Mouse (Mus musculus): ENCODE data around the gene Gzmm. TPM values are rescaled to one million over a fixed set of nuclear protein-coding genes. Genes with fewer than 3 reads are reported as not detected.

Gene Gzmm
- polyA plus RNA-seq, 2 experiments from 2014 or later: 0.52 to 0.62 TPM

- no peak for ATAC-seq
Measured at GRCm38 (mm10) chr10:79729357-79729965, 40.6 kb downstream of the Gzmm start.

- ATAC-seq: no peak
Measured at GRCm38 (mm10) chr10:79732500-79732899, 43.7 kb downstream of the Gzmm start.

GRCm38 (mm10) chr10:79733847-79734246 is 45.0 kb downstream of the Gzmm start:
- no peak for ATAC-seq

GRCm38 (mm10) chr10:79735361-79735760 is 46.5 kb downstream of the Gzmm start:
- no peak for ATAC-seq

- no peak for ATAC-seq
Measured at GRCm38 (mm10) chr10:79736706-79737105, 47.9 kb downstream of the Gzmm start.

GRCm38 (mm10) chr10:79738259-79738658 is 49.4 kb downstream of the Gzmm start:
- no peak for ATAC-seq

- no peak for ATAC-seq
Measured at GRCm38 (mm10) chr10:79739234-79739633, 50.4 kb downstream of the Gzmm start.

- no peak for ATAC-seq
Measured at GRCm38 (mm10) chr10:79740863-79741262, 52.0 kb downstream of the Gzmm start.

GRCm38 (mm10) chr10:79743161-79743560 is 54.3 kb downstream of the Gzmm start:
- ATAC-seq: no peak

GRCm38 (mm10) chr10:79743650-79744365 is 55.0 kb downstream of the Gzmm start:
- no peak for ATAC-seq

Other genes starting within 250 kb of the Gzmm start
- not detected for gene Vmn2r83, start 220.3 kb upstream of the Gzmm start, polyA plus RNA-seq (2017; shearing (Covaris generic))
- 1 to 10 TPM; 2.7 to 4.7 TPM for gene Plpp2, start 155.2 kb upstream of the Gzmm start, polyA plus RNA-seq (2017; shearing (Covaris generic))
- gene Mier2, start 133.8 kb upstream of the Gzmm start, polyA plus RNA-seq (2017; shearing (Covaris generic)): 10 to 100 TPM; 12.0 to 15.0 TPM
- gene Theg, start 101.7 kb upstream of the Gzmm start, polyA plus RNA-seq (2017; shearing (Covaris generic)): not detected
- not detected for gene C2cd4c, start 75.0 kb upstream of the Gzmm start, polyA plus RNA-seq (2017; shearing (Covaris generic))
- gene Shc2, start 51.1 kb upstream of the Gzmm start, polyA plus RNA-seq (2017; shearing (Covaris generic)): not detected
- gene Odf3l2, start 43.3 kb upstream of the Gzmm start, polyA plus RNA-seq (2017; shearing (Covaris generic)): not detected
- gene Madcam1, start 24.5 kb upstream of the Gzmm start, polyA plus RNA-seq (2017; shearing (Covaris generic)): under 1 TPM in 1 of 2 experiments, not detected in 1; 0.60 TPM
- 10 to 100 TPM; 22.5 to 32.9 TPM for gene Tpgs1, start 19.7 kb upstream of the Gzmm start, polyA plus RNA-seq (2017; shearing (Covaris generic))
- gene Cdc34, start 6.8 kb upstream of the Gzmm start, polyA plus RNA-seq (2017; shearing (Covaris generic)): 10 to 100 TPM; 17.4 to 27.5 TPM
- gene Bsg, start 15.5 kb downstream of the Gzmm start, polyA plus RNA-seq (2017; shearing (Covaris generic)): 100 to 1,000 TPM; 135 to 157 TPM
- gene Hcn2, start 27.6 kb downstream of the Gzmm start, polyA plus RNA-seq (2017; shearing (Covaris generic)): not detected
- 10 to 100 TPM; 13.6 to 21.4 TPM for gene Polrmt, start 57.6 kb downstream of the Gzmm start, polyA plus RNA-seq (2017; shearing (Covaris generic))
- not detected for gene Fgf22, start 66.1 kb downstream of the Gzmm start, polyA plus RNA-seq (2017; shearing (Covaris generic))
- 1 to 10 TPM; 3.9 to 4.4 TPM for gene Rnf126, start 77.9 kb downstream of the Gzmm start, polyA plus RNA-seq (2017; shearing (Covaris generic))
- gene Fstl3, start 88.3 kb downstream of the Gzmm start, polyA plus RNA-seq (2017; shearing (Covaris generic)): under 1 TPM in 1 of 2 experiments, not detected in 1; 0.86 TPM
- 1 to 10 TPM in 1 of 2 experiments, under 1 TPM in 1; 0.76 to 1.1 TPM for gene Prss57, start 101.9 kb downstream of the Gzmm start, polyA plus RNA-seq (2017; shearing (Covaris generic))
- under 1 TPM; 0.55 to 0.95 TPM for gene Palm, start 104.6 kb downstream of the Gzmm start, polyA plus RNA-seq (2017; shearing (Covaris generic))
- not detected for gene Misp, start 132.0 kb downstream of the Gzmm start, polyA plus RNA-seq (2017; shearing (Covaris generic))
- gene Ptbp1, start 165.4 kb downstream of the Gzmm start, polyA plus RNA-seq (2017; shearing (Covaris generic)): 100 to 1,000 TPM in 1 of 2 experiments, 10 to 100 TPM in 1; 94.0 to 159 TPM
- gene Prtn3, start 185.5 kb downstream of the Gzmm start, polyA plus RNA-seq (2017; shearing (Covaris generic)): not detected
- gene Plppr3, start 185.6 kb downstream of the Gzmm start, polyA plus RNA-seq (2017; shearing (Covaris generic)): 1 to 10 TPM; 1.6 to 2.1 TPM
- not detected for gene Elane, start 197.2 kb downstream of the Gzmm start, polyA plus RNA-seq (2017; shearing (Covaris generic))
- gene Cfd, start 201.8 kb downstream of the Gzmm start, polyA plus RNA-seq (2017; shearing (Covaris generic)): not detected
- 10 to 100 TPM in 1 of 2 experiments, 1 to 10 TPM in 1; 6.7 to 10.5 TPM for gene Med16, start 219.9 kb downstream of the Gzmm start, polyA plus RNA-seq (2017; shearing (Covaris generic))
- not detected for gene Gm26602, start 221.8 kb downstream of the Gzmm start, polyA plus RNA-seq (2017; shearing (Covaris generic))
- gene Kiss1r, start 228.0 kb downstream of the Gzmm start, polyA plus RNA-seq (2017; shearing (Covaris generic)): under 1 TPM in 1 of 2 experiments, not detected in 1; 0.22 TPM
- 100 to 1,000 TPM in 1 of 2 experiments, 10 to 100 TPM in 1; 92.3 to 122 TPM for gene R3hdm4, start 232.2 kb downstream of the Gzmm start, polyA plus RNA-seq (2017; shearing (Covaris generic))
- gene Arid3a, start 238.0 kb downstream of the Gzmm start, polyA plus RNA-seq (2017; shearing (Covaris generic)): 1 to 10 TPM; 2.1 to 2.5 TPM

Measured in activated CD4-positive, CD25-positive, alpha-beta regulatory T cell, adult 4 months (primary cell).